Mouse (Mus musculus): Measurements from ENCODE around the gene Zfp974.
"Not testable (repeated sequence)": the region's sequence is repeated elsewhere in the genome, so short reads cannot be mapped to it uniquely, and the experiment has no call there.

Zfp974 gene

GRCm38 (mm10) chr7:27928818-27929695, at the start of gene Zfp974:
Zfp974 (minus strand) TSS chr7:27929460.
- DNase-seq: peak; percentile 80

- not testable (repeated sequence) for DNase-seq
These were observed 20.2 kb upstream of the Zfp974 start for GRCm38 (mm10) chr7:27949451-27949850.

- peak; percentile 27 for DNase-seq
These were observed 12.6 kb upstream of the Zfp974 start for GRCm38 (mm10) chr7:27941869-27942268.

- DNase-seq: not testable (repeated sequence)
These were observed 4.5 kb upstream of the Zfp974 start for GRCm38 (mm10) chr7:27933800-27934158.

GRCm38 (mm10) chr7:27933050-27933799, 4.0 kb upstream of the Zfp974 start:
- DNase-seq: no peak

- DNase-seq: not testable (repeated sequence)
These were observed 2.2 kb downstream of the Zfp974 start for GRCm38 (mm10) chr7:27927041-27927440.

- DNase-seq: not testable (repeated sequence)
These were observed 18.3 kb downstream of the Zfp974 start for GRCm38 (mm10) chr7:27910952-27911351.

- no peak for DNase-seq
These were observed 24.0 kb downstream of the Zfp974 start for GRCm38 (mm10) chr7:27905061-27905848.

GRCm38 (mm10) chr7:27900601-27901000, 28.7 kb downstream of the Zfp974 start:
- DNase-seq: no peak

GRCm38 (mm10) chr7:27881721-27882120, 47.5 kb downstream of the Zfp974 start:
- no peak for DNase-seq

- DNase-seq: not testable (repeated sequence)
These were observed 66.7 kb downstream of the Zfp974 start for GRCm38 (mm10) chr7:27862578-27862977.

- DNase-seq: peak; percentile 83
These were observed 68.6 kb downstream of the Zfp974 start for GRCm38 (mm10) chr7:27860396-27861235.

- no peak for DNase-seq
These were observed 69.7 kb downstream of the Zfp974 start for GRCm38 (mm10) chr7:27859301-27860251.

Data from kidney, postnatal 10 days (tissue).